Mouse (Mus musculus): ENCODE results near the gene Ano4. TPM values are rescaled to one million over a fixed set of nuclear protein-coding genes. Genes with fewer than 3 reads are reported as not detected.
A peak's percentile ranks its signal among the peaks of the same experiment; 100 is the strongest.

Gene Ano4
- polyA plus RNA-seq, 1 experiment from 2014 or later: 9.3 TPM

DNA sequence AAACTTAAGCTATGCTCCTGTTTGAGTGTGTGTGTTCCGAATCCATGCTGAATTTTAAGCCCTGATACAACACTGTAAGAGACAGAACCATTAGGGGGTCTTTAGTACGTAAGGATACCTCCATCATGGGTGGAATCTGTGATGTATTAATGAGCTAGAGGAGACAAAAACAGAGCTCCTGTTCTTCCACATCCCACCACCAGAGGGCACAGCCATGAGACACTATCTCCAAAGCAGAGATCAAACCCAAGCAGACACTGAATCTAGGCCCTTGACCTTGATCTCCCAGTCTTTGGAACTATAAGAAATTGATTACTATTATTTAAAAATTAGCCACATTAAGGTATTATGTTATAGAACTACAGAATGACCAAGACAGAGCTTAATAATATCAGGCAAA lies 138.7 kb downstream of the Ano4 start:
- no peaks in the 10 kb centered on the region for H3K36me3 ChIP-seq (replicated peaks; ENCODE audit: control insufficient read depth, insufficient read depth)
- H3K9ac ChIP-seq: no peak overlapping the region
- ATAC-seq (ENCODE audit: low FRiP score): no peak
- 53% methylated on average over 2 of the region's 2 CpGs for WGBS
- H3K27me3 ChIP-seq (ENCODE audit: control insufficient read depth, insufficient read depth, low read length): no peaks in the 10 kb centered on the region
- no peak overlapping the region for H3K4me2 ChIP-seq (replicated peaks)
- no peaks in the 10 kb centered on the region for H3K4me1 ChIP-seq (replicated peaks; ENCODE audit: control insufficient read depth, insufficient read depth, low read length)
- no peak overlapping the region for H3K4me3 ChIP-seq (replicated peaks; ENCODE audit: low read length)
- no peaks in the 10 kb centered on the region for H3K9me3 ChIP-seq (ENCODE audit: control insufficient read depth, low read length)
- no peak overlapping the region for H3K27ac ChIP-seq
- peak; percentile 56 for DNase-seq (ENCODE audit: low spot score)

DNA sequence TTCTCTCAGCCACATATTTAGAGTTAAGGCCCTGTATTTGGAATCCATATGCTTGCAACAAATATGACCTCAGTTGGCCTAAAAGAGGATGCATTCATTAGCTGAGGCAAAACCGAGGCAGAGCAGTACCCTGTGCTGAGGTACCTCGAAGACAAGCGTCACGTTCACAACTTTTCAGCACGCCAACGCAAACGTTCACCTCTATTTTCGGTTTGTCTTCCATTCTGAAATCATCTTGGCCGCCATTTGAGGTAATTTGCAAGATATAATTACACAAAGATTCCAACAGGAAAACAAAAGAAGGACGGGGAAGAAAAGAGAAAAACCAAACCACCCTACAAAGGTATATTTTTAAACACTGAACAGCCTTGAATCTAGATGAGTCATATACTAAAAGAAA lies 148.1 kb downstream of the Ano4 start:
- ATAC-seq (ENCODE audit: low FRiP score) (no peak), DNase-seq (ENCODE audit: low spot score) (no peak)
- H3K4me3 ChIP-seq (replicated peaks; ENCODE audit: low read length): no peak overlapping the region
- no peaks in the 10 kb centered on the region for H3K4me1 ChIP-seq (replicated peaks; ENCODE audit: control insufficient read depth, insufficient read depth, low read length)
- no peaks in the 10 kb centered on the region for H3K9me3 ChIP-seq (ENCODE audit: control insufficient read depth, low read length)
- H3K27me3 ChIP-seq (ENCODE audit: control insufficient read depth, insufficient read depth, low read length): no peaks in the 10 kb centered on the region
- no peak overlapping the region for H3K4me2 ChIP-seq (replicated peaks)
- H3K36me3 ChIP-seq (replicated peaks; ENCODE audit: control insufficient read depth, insufficient read depth): no peaks in the 10 kb centered on the region
- 92% methylated on average over 10 of the region's 10 CpGs for WGBS
- no peak overlapping the region for H3K27ac ChIP-seq
- no peak overlapping the region for H3K9ac ChIP-seq

DNA sequence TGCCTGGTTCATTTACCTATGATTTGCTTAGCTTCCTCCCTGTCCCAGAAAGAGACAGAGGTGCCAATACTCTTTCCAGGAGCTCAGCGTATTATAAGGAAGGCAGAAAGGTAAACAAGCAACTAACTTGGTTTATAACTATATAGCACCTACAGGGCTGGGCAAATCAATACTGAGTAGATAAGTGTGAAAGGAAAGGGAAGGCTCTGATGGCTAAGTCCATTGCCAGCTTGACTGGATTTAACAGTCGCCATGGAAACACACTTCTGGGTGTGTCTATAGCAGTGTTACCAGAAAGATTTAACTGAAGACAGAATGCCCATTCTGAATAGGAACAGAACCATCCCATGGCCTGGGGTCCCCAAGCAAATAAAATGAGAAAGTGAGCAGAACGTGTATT lies 149.5 kb downstream of the Ano4 start:
- no peak for DNase-seq (ENCODE audit: low spot score)
- ATAC-seq (ENCODE audit: low FRiP score): no peak

DNA sequence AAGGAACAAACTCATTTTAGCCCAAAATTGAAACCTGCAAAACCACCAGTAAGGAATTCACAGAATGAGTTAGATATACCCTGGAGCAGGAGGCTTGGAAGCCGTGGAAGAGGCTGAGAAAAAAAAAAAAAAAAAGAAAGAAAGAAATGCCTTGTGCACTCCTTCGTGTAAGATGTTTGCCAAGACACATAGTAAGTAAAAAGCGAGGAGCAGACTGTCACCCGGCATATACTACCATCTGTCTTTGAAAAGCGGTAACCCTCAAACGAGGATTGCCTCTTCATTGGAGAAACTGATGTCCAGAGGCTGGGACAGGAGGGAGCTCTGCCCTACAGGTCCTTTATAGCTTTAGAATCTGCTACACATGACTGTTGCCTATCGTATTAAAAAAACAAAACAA lies 150.1 kb downstream of the Ano4 start:
- Histone ChIP-seq H3K4me3 (replicated peaks; ENCODE audit: low read length) (no peak overlapping the region), H3K4me1 (replicated peaks; ENCODE audit: control insufficient read depth, insufficient read depth, low read length) (no peaks in the 10 kb centered on the region), H3K27ac (no peak overlapping the region), H3K36me3 (replicated peaks; ENCODE audit: control insufficient read depth, insufficient read depth) (no peaks in the 10 kb centered on the region), H3K4me2 (replicated peaks) (no peak overlapping the region), H3K27me3 (ENCODE audit: control insufficient read depth, insufficient read depth, low read length) (no peaks in the 10 kb centered on the region), H3K9ac (no peak overlapping the region), H3K9me3 (ENCODE audit: control insufficient read depth, low read length) (no peaks in the 10 kb centered on the region)
- no peak for DNase-seq (ENCODE audit: low spot score)
- no peak for ATAC-seq (ENCODE audit: low FRiP score)
- 77% methylated on average over 7 of the region's 7 CpGs for WGBS

More for the DNA sequence above, 149.5 kb downstream of the Ano4 start:
- Histone ChIP-seq H3K9ac (no peak overlapping the region), H3K36me3 (replicated peaks; ENCODE audit: control insufficient read depth, insufficient read depth) (no peaks in the 10 kb centered on the region), H3K27me3 (ENCODE audit: control insufficient read depth, insufficient read depth, low read length) (no peaks in the 10 kb centered on the region), H3K4me1 (replicated peaks; ENCODE audit: control insufficient read depth, insufficient read depth, low read length) (no peaks in the 10 kb centered on the region), H3K4me3 (replicated peaks; ENCODE audit: low read length) (no peak overlapping the region), H3K27ac (no peak overlapping the region), H3K4me2 (replicated peaks) (no peak overlapping the region), H3K9me3 (ENCODE audit: control insufficient read depth, low read length) (no peaks in the 10 kb centered on the region)
- 80% methylated on average over 3 of the region's 3 CpGs for WGBS

DNA sequence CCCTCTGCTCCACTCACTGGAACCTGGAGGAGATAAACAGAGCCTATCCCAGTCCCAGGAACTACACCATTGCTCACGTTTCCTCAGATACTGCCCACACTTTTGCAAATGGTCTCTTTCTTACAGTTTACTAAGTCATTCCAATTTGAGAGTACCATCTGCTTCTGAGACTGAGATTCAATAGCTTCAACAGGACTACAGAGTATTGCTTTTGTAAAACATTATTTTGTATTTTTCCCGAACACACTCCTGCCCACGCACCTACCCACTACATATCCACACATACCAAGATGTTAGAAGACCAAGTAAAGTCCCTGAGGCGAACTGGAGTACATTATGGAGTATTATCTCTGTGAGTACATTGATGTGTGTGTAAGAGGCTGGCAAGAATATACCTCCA lies 166.6 kb downstream of the Ano4 start:
- DNase-seq (ENCODE audit: low spot score) (no peak), ATAC-seq (ENCODE audit: low FRiP score) (no peak)
- no peaks in the 10 kb centered on the region for H3K9me3 ChIP-seq (ENCODE audit: control insufficient read depth, low read length)
- H3K27ac ChIP-seq: no peak overlapping the region
- no peaks in the 10 kb centered on the region for H3K4me1 ChIP-seq (replicated peaks; ENCODE audit: control insufficient read depth, insufficient read depth, low read length)
- H3K27me3 ChIP-seq (ENCODE audit: control insufficient read depth, insufficient read depth, low read length): no peaks in the 10 kb centered on the region
- no peak overlapping the region for H3K4me2 ChIP-seq (replicated peaks)
- H3K9ac ChIP-seq: no peak overlapping the region
- WGBS: 88% methylated on average over 4 of the region's 4 CpGs
- H3K4me3 ChIP-seq (replicated peaks; ENCODE audit: low read length): no peak overlapping the region
- H3K36me3 ChIP-seq (replicated peaks; ENCODE audit: control insufficient read depth, insufficient read depth): no peaks in the 10 kb centered on the region

DNA sequence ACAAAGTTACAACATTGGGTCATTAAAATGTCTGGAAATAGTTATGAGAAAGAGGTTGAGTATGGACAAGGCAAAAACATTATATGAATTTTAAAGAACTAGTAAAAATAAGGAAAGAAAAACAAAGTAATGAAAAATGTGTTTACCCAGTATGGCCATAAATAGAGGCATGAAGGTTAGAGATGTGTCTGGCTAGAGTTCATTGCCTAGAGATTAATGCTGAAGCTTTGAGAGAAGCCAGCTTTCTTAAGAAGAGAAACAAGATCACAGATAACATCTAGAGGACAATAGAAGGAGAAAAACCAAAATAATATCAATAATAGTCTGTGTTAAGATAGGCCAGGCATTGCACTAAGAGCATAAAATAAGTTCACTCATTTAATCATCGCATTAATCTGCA lies 180.0 kb downstream of the Ano4 start:
- H3K36me3 ChIP-seq (replicated peaks; ENCODE audit: control insufficient read depth, insufficient read depth): no peaks in the 10 kb centered on the region
- 92% methylated on average over 1 of the region's 1 CpGs for WGBS
- no peak overlapping the region for H3K4me3 ChIP-seq (replicated peaks; ENCODE audit: low read length)
- ATAC-seq (ENCODE audit: low FRiP score) (no peak), DNase-seq (ENCODE audit: low spot score) (no peak)
- no peaks in the 10 kb centered on the region for H3K4me1 ChIP-seq (replicated peaks; ENCODE audit: control insufficient read depth, insufficient read depth, low read length)
- H3K27ac ChIP-seq: no peak overlapping the region
- H3K9me3 ChIP-seq (ENCODE audit: control insufficient read depth, low read length): 0 out of 2 replicates have a peak, but pooled peaks cover 4% of the 10 kb centered on the region
- H3K4me2 ChIP-seq (replicated peaks): no peak overlapping the region
- H3K27me3 ChIP-seq (ENCODE audit: control insufficient read depth, insufficient read depth, low read length): no peaks in the 10 kb centered on the region
- no peak overlapping the region for H3K9ac ChIP-seq

DNA sequence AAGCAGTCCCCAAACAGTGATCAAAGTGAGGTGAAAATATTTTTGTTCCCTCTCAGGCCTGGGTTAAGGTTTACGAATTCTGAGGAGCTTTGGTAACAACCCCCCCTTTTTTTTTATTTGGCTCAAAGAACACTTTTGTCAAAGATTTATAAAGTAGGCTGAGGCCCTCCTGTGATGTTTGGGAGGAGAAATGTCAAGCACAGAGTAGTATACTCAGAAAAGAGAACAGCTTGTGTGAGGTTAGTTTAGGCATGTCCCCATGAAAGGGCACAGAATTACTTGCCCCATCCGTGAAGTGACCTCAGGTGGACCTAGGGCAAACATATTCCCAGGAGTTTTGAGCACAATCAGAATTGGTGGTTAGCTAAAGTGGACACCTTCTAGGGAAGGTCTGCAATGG lies 189.1 kb downstream of the Ano4 start:
- Histone ChIP-seq H3K27me3 (ENCODE audit: control insufficient read depth, insufficient read depth, low read length) (no peaks in the 10 kb centered on the region), H3K9me3 (ENCODE audit: control insufficient read depth, low read length) (no peaks in the 10 kb centered on the region), H3K9ac (no peak overlapping the region), H3K4me1 (replicated peaks; ENCODE audit: control insufficient read depth, insufficient read depth, low read length) (no peaks in the 10 kb centered on the region), H3K36me3 (replicated peaks; ENCODE audit: control insufficient read depth, insufficient read depth) (no peaks in the 10 kb centered on the region), H3K4me2 (replicated peaks) (no peak overlapping the region), H3K27ac (no peak overlapping the region), H3K4me3 (replicated peaks; ENCODE audit: low read length) (no peak overlapping the region)
- DNase-seq (ENCODE audit: low spot score) (no peak), ATAC-seq (ENCODE audit: low FRiP score) (no peak)
- WGBS: 83% methylated on average over 2 of the region's 2 CpGs

DNA sequence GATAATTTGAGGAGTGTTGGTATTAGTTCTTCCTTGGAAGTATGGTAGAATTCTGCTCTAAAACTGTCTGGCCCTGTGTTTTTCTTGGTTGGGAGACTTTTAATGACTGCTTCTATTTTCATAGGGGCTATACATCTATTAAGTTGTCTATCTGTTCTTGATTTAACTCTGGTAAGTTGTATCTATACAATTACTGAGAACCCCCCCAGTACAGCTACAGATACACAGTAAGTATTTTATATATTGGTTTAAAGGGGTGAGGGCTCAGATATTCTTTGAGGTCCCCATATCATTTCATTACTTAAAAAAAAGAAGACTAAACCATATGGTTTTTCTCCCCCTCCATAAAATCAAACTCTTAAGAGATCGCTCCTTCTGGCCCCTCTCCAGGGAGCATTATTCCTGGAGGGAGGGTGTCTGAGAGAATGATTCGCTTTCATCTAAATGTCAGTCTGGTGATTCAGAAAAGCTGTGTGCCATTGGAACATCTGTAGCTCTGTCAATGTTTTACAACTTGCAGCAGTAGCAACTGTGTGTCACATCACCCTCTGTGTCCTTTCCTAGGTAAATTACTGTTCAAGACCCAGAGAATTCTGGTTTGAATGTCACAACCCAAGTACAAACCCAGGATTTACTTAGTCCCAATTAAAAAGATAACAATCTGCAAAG lies 189.6 kb downstream of the Ano4 start:
- Histone ChIP-seq H3K4me1 (replicated peaks; ENCODE audit: control insufficient read depth, insufficient read depth, low read length) (no peaks in the 10 kb centered on the region), H3K9me3 (ENCODE audit: control insufficient read depth, low read length) (no peaks in the 10 kb centered on the region), H3K9ac (no peak overlapping the region), H3K36me3 (replicated peaks; ENCODE audit: control insufficient read depth, insufficient read depth) (no peaks in the 10 kb centered on the region), H3K27me3 (ENCODE audit: control insufficient read depth, insufficient read depth, low read length) (no peaks in the 10 kb centered on the region), H3K27ac (no peak overlapping the region), H3K4me2 (replicated peaks) (no peak overlapping the region), H3K4me3 (replicated peaks; ENCODE audit: low read length) (no peak overlapping the region)
- 74% methylated on average over 2 of the region's 2 CpGs for WGBS
- DNase-seq (ENCODE audit: low spot score) (no peak), ATAC-seq (ENCODE audit: low FRiP score) (no peak)

DNA sequence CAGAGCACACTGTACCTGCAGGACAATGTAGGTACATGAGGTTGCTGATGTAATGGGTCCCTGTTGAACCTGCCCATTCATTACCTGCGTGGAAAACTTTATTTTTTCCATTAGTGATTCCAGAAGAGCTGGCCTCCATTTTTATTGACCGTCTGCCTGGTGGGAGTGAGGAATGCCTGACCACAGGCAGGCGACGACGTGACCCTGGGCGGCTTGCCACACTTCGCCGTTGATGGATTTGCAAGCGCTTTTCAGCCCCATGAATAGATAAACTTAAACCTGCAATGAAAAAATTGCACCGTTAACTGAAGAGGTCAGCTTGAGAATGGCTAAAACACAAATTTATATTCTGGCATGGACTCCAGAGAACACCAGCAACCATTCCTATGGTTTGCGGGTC lies 195.4 kb downstream of the Ano4 start:
- H3K27ac ChIP-seq: no peak overlapping the region
- no peaks in the 10 kb centered on the region for H3K9me3 ChIP-seq (ENCODE audit: control insufficient read depth, low read length)
- DNase-seq (ENCODE audit: low spot score) (no peak), ATAC-seq (ENCODE audit: low FRiP score) (no peak)
- no peak overlapping the region for H3K9ac ChIP-seq
- no peaks in the 10 kb centered on the region for H3K36me3 ChIP-seq (replicated peaks; ENCODE audit: control insufficient read depth, insufficient read depth)
- WGBS: 86% methylated on average over 11 of the region's 11 CpGs
- no peaks in the 10 kb centered on the region for H3K4me1 ChIP-seq (replicated peaks; ENCODE audit: control insufficient read depth, insufficient read depth, low read length)
- no peak overlapping the region for H3K4me3 ChIP-seq (replicated peaks; ENCODE audit: low read length)
- H3K27me3 ChIP-seq (ENCODE audit: control insufficient read depth, insufficient read depth, low read length): no peaks in the 10 kb centered on the region
- H3K4me2 ChIP-seq (replicated peaks): no peak overlapping the region

DNA sequence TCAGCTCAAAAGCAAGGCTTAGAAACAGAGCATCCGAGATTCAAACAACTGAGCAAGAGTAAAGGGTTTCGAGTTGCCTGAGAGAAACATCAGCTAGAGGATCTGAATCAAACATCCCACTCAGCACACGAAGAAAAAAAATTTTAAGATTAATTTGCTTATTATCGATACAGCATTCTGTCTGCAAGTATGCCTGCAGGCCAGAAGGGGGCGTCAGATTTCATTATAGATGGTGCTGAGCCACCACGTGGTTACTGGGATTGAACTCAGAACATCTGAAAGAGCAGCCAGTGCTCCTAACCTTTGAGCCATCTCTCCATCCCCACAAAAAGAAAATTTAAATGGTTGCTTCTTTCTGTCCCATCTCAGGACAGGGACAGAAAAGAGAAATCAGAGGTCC lies 223.2 kb downstream of the Ano4 start:
- DNase-seq (ENCODE audit: low spot score) (no peak), ATAC-seq (ENCODE audit: low FRiP score) (no peak)
- no peaks in the 10 kb centered on the region for H3K36me3 ChIP-seq (replicated peaks; ENCODE audit: control insufficient read depth, insufficient read depth)
- no peak overlapping the region for H3K4me3 ChIP-seq (replicated peaks; ENCODE audit: low read length)
- no peak overlapping the region for H3K9ac ChIP-seq
- no peak overlapping the region for H3K27ac ChIP-seq
- H3K4me2 ChIP-seq (replicated peaks): no peak overlapping the region
- H3K27me3 ChIP-seq (ENCODE audit: control insufficient read depth, insufficient read depth, low read length): no peaks in the 10 kb centered on the region
- WGBS: 58% methylated on average over 6 of the region's 6 CpGs
- H3K9me3 ChIP-seq (ENCODE audit: control insufficient read depth, low read length): no peaks in the 10 kb centered on the region
- H3K4me1 ChIP-seq (replicated peaks; ENCODE audit: control insufficient read depth, insufficient read depth, low read length): no peaks in the 10 kb centered on the region

Measured in hindbrain, embryonic 14.5 days (tissue).